Mouse (Mus musculus) heart, postnatal 0 days (tissue): Measurements from ENCODE around the gene Iqcc. TPM values are rescaled to one million over a fixed set of nuclear protein-coding genes. Genes with fewer than 3 reads are reported as not detected.
A peak's percentile ranks its signal among the peaks of the same experiment; 100 is the strongest.

ENCODE experiments used
- ATAC-seq: fragments of 200-750 bp; cut with Nextera tagmentation; 2 replicates; pipeline ENCODE4 v1.8.0; 2017; ENCODE audit warnings: low read depth, moderate number of reproducible peaks, moderate library complexity; ENCODE audit not compliant: insufficient read depth
- DNase-seq: peaks from one replicate; pipeline ENCODE4 v3.0.0-alpha.2; 2016; ENCODE audit warnings: low spot score
- H3K27ac ChIP-seq: fragments of 300-500 bp; sonication (generic); 2 replicates; pipeline ENCODE4 v1.5.1; 2014; ENCODE audit warnings: low read depth, mild to moderate bottlenecking
- H3K27me3 ChIP-seq: fragments of 300-500 bp; sonication (generic); 2 replicates; pipeline ENCODE4 v1.6.1; 2014; ENCODE audit warnings: low read length, mixed read lengths; ENCODE audit not compliant: control insufficient read depth, insufficient read depth
- H3K36me3 ChIP-seq: fragments of 300-500 bp; sonication (generic); replicated peaks from 2 replicates; pipeline ENCODE4 v1.6.1; 2014; ENCODE audit warnings: low read length, mixed read lengths; ENCODE audit not compliant: control insufficient read depth, insufficient read depth
- H3K4me1 ChIP-seq: fragments of 300-500 bp; sonication (generic); 2 replicates; pipeline ENCODE4 v1.6.1; 2014; ENCODE audit warnings: antibody characterized with exemption; ENCODE audit not compliant: control insufficient read depth, insufficient read depth
- H3K4me2 ChIP-seq: fragments of 300-500 bp; sonication (generic); 2 replicates; pipeline ENCODE4 v1.6.1; 2014; ENCODE audit warnings: low read depth, mild to moderate bottlenecking, low read length, moderate library complexity
- H3K4me3 ChIP-seq: fragments of 300-500 bp; sonication (generic); 2 replicates; pipeline ENCODE4 v1.5.1; 2014; ENCODE audit warnings: low read depth, low read length
- H3K9ac ChIP-seq: fragments of 300-500 bp; sonication (generic); replicated peaks from 2 replicates; pipeline ENCODE4 v1.6.1; 2014; ENCODE audit warnings: low read depth, low read length, mixed read lengths
- H3K9me3 ChIP-seq: fragments of 300-500 bp; sonication (generic); replicated peaks from 2 replicates; pipeline ENCODE4 v1.6.1; 2016; ENCODE audit warnings: low read length; ENCODE audit not compliant: control insufficient read depth
- CTCF ChIP-seq: IDR thresholded peaks from 2 replicates; pipeline ENCODE4 v1.5.1; 2016; ENCODE audit warnings: antibody characterized with exemption, control low read depth, low read depth
- EP300 ChIP-seq: IDR thresholded peaks from 2 replicates; pipeline ENCODE4 v1.6.1; 2016; ENCODE audit warnings: antibody characterized with exemption, low read depth
- WGBS: fragments of 180-500 bp; shearing (Covaris S2); extraction: QIAGEN DNeasy Blood & Tissue Kit; methylation state at CpG from one replicate; pipeline ENCODE4 v1.1.7; 2014; 5-methylcytosine and 5-hydroxymethylcytosine counted together
- polyA plus RNA-seq: library from polyadenylated mRNA; unstranded; fragments of >200 nt; fragmentation: Nextera tagmentation; extraction: Ambion mirVana; gene quantifications from 2 replicates; pipeline ENCODE4 v1.2.1, GENCODE M21; 2015
- total RNA-seq: library from RNA; depleted of rRNA; stranded (reverse); fragments of >200 nt; gene quantifications from 2 replicates; pipeline ENCODE4 v1.2.3, GENCODE M21; 2014; ENCODE audit warnings: low replicate concordance

Gene Iqcc
- total and polyA plus RNA-seq, 2 experiments from 2014 or later = 6.3 to 23.0 TPM

- no peak for TF ChIP-seq EP300
- TF ChIP-seq CTCF = peak; percentile 45
- Histone ChIP-seq H3K27ac (no peak overlapping the region), H3K4me3 (peak overlapping the region; percentile 26; the same call in 1 of the 2 replicates), H3K4me1 (peaks cover 13% of the 10 kb centered on the region; the same call in 1 of the 2 replicates), H3K36me3 (no peaks in the 10 kb centered on the region), H3K27me3 (no peaks in the 10 kb centered on the region), H3K9ac (0 out of 2 replicates have a peak overlapping the region, but pooled peaks have one; percentile 30), H3K4me2 (peak overlapping the region; percentile 51), H3K9me3 (no peaks in the 10 kb centered on the region)
- DNase-seq = peak; percentile 50
- ATAC-seq = peak; percentile 21; the same call in 1 of the 2 replicates
- WGBS = 26% methylated on average over 21 of the region's 21 CpGs
These were observed 41.9 kb downstream of the Iqcc start for GRCm38 (mm10) chr4:129576863-129577491.

DNA sequence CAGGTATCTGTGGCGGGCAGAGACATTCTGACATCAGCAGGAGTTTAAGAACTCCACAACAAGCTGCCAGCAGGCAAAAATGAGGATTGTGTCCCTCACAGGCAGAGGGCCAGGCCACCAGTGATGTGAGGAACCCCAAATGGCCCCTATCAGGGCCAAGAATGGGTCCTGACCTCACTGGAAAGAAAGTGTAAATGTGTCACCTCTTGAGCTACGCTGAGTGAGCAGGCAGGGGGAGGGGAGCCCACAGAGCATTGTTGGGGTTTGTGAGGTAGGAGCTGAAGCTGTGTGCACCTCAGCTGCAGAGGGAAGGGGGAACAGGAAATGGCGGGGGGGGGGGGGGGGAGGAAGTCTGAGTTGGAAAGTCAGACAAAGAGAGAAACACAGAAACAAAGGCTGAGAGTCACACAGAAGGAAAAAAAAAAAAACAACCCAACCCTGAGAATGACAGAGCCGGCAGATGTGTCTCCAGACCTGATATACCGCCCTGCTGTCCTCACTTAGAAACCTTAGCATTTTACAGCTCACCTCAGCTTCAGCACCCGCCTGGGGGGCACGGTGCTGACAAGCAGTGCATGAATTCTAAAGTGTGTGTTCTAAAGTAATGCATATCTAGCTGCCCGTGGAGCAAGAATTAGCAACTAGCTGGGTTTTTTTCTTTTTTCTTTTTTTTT lies 43.6 kb downstream of the Iqcc start:
- DNase-seq (peak; percentile 52), ATAC-seq (peak; percentile 42; the same call in 1 of the 2 replicates)
- no peak for TF ChIP-seq CTCF
- no peak for TF ChIP-seq EP300
- no peaks in the 10 kb centered on the region for H3K27me3 ChIP-seq
- no peaks in the 10 kb centered on the region for H3K9me3 ChIP-seq
- peaks cover 13% of the 10 kb centered on the region; the same call in 1 of the 2 replicates for H3K4me1 ChIP-seq
- peak overlapping the region; percentile 36; the same call in 1 of the 2 replicates for H3K27ac ChIP-seq
- H3K4me2 ChIP-seq = peak overlapping the region; percentile 17; the same call in 1 of the 2 replicates
- H3K9ac ChIP-seq = no peak overlapping the region
- no peak overlapping the region for H3K4me3 ChIP-seq
- WGBS = 44% methylated on average over 7 of the region's 8 CpGs
- H3K36me3 ChIP-seq = no peaks in the 10 kb centered on the region

DNA sequence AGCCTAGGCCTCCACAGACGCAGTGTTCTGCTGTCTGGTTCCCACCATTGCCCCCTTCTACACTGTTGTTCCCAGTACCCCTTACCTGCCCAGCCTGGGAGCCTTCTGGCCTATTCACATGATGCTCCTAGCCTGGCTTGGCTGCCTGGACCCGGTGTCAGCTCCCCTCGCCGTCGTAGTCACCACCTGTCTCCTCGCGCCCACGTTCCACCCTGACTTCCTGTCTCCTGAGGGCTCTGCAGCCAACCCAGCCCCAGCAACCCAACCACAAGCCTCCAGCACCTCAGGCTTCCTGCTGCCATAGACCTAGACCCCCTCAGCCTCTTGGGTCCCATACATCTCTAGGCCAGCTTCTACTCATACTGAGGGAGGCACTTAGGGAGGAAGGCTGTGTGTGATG lies 45.5 kb downstream of the Iqcc start, which contains the start of gene Lck:
Lck (minus strand) TSS at position 212 of the 400 bp plus-strand sequence.
- DNase-seq (no peak), ATAC-seq (no peak)
- Histone ChIP-seq H3K4me1 (0 out of 2 replicates have a peak, but pooled peaks cover 6% of the 10 kb centered on the region), H3K27ac (peak within 1 kb of the TSS; percentile 40; the same call in 1 of the 2 replicates), H3K36me3 (no peaks in the 10 kb centered on the region), H3K9ac (no peak within 1 kb of the TSS), H3K27me3 (no peaks in the 10 kb centered on the region), H3K4me2 (peak within 1 kb of the TSS; percentile 38; the same call in 1 of the 2 replicates), H3K4me3 (no peak within 1 kb of the TSS), H3K9me3 (no peaks in the 10 kb centered on the region)
- 83% methylated on average over 8 of the region's 8 CpGs for WGBS
- no peak for TF ChIP-seq CTCF
- no peak for TF ChIP-seq EP300

GRCm38 (mm10) chr4:129573093-129573370 lies 45.9 kb downstream of the Iqcc start:
- ATAC-seq (no peak), DNase-seq (no peak)
- Histone ChIP-seq H3K4me2 (peak overlapping the region; percentile 38; the same call in 1 of the 2 replicates), H3K27me3 (no peaks in the 10 kb centered on the region), H3K4me3 (no peak overlapping the region), H3K4me1 (0 out of 2 replicates have a peak, but pooled peaks cover 6% of the 10 kb centered on the region), H3K9me3 (no peaks in the 10 kb centered on the region), H3K9ac (no peak overlapping the region), H3K36me3 (no peaks in the 10 kb centered on the region), H3K27ac (peak overlapping the region; percentile 40; the same call in 1 of the 2 replicates)
- 95% methylated on average over 4 of the region's 4 CpGs for WGBS
- TF ChIP-seq CTCF (no peak), EP300 (no peak)

GRCm38 (mm10) chr4:129572236-129573092 lies 46.4 kb downstream of the Iqcc start:
- ATAC-seq (no peak; the same call in 1 of the 2 replicates), DNase-seq (no peak)
- no peak for TF ChIP-seq EP300
- no peak for TF ChIP-seq CTCF
- WGBS = 49% methylated on average over 13 of the region's 13 CpGs
- Histone ChIP-seq H3K9ac (no peak overlapping the region), H3K36me3 (no peaks in the 10 kb centered on the region), H3K4me1 (0 out of 2 replicates have a peak, but pooled peaks cover 6% of the 10 kb centered on the region), H3K27ac (peak overlapping the region; percentile 40; the same call in 1 of the 2 replicates), H3K27me3 (no peaks in the 10 kb centered on the region), H3K4me2 (peak overlapping the region; percentile 38; the same call in 1 of the 2 replicates), H3K9me3 (no peaks in the 10 kb centered on the region), H3K4me3 (no peak overlapping the region)
